Mouse (Mus musculus) cerebellum, postnatal 25 days (tissue): Measurements from ENCODE around the gene Prkaa1.
"Not testable (repeated sequence)": the region's sequence is repeated elsewhere in the genome, so short reads cannot be mapped to it uniquely, and the experiment has no call there.

Source experiments
- DNase-seq, 2 experiments: peaks; one replicate each; pipeline ENCODE4 v3.0.0; 2021; ENCODE audit warnings: mixed read lengths in 2 of 2

Prkaa1 gene

GRCm38 (mm10) chr15:5130887-5131668 lies 12.6 kb upstream of the Prkaa1 start:
- DNase-seq, result not testable (repeated sequence)

- no peak for DNase-seq
These were observed 10.4 kb upstream of the Prkaa1 start for GRCm38 (mm10) chr15:5133301-5133700.

- no peak for DNase-seq
These were observed 9.5 kb upstream of the Prkaa1 start for GRCm38 (mm10) chr15:5134179-5134578.

- DNase-seq, result no peak
These were observed 8.6 kb upstream of the Prkaa1 start for GRCm38 (mm10) chr15:5134945-5135483.

- DNase-seq, result peak in 1 of 2 experiments; percentile 22
These were observed 5.4 kb upstream of the Prkaa1 start for GRCm38 (mm10) chr15:5138021-5138856.

- no peak for DNase-seq
These were observed 4.3 kb upstream of the Prkaa1 start for GRCm38 (mm10) chr15:5139366-5139765.

- DNase-seq, result no peak
These were observed 3.8 kb upstream of the Prkaa1 start for GRCm38 (mm10) chr15:5139863-5140262.

- no peak for DNase-seq
These were observed 3.3 kb upstream of the Prkaa1 start for GRCm38 (mm10) chr15:5140357-5140756.

GRCm38 (mm10) chr15:5142047-5142446 lies 1.6 kb upstream of the Prkaa1 start:
- DNase-seq, result no peak

GRCm38 (mm10) chr15:5142714-5143113 lies 947 bp upstream of the Prkaa1 start:
- DNase-seq, result no peak

- peak in 1 of 2 experiments; percentile 82 for DNase-seq
These were observed 539 bp downstream of the Prkaa1 start for GRCm38 (mm10) chr15:5144021-5144778.

- no peak for DNase-seq
These were observed 1.7 kb downstream of the Prkaa1 start for GRCm38 (mm10) chr15:5145196-5145945.

- no peak for DNase-seq
These were observed 5.5 kb downstream of the Prkaa1 start for GRCm38 (mm10) chr15:5149187-5149586.

GRCm38 (mm10) chr15:5152171-5152570 lies 8.5 kb downstream of the Prkaa1 start:
- no peak for DNase-seq

- DNase-seq, result no peak
These were observed 11.0 kb downstream of the Prkaa1 start for GRCm38 (mm10) chr15:5154621-5155020.

GRCm38 (mm10) chr15:5155093-5155492 lies 11.4 kb downstream of the Prkaa1 start:
- DNase-seq, result no peak

- DNase-seq, result no peak
These were observed 12.7 kb downstream of the Prkaa1 start for GRCm38 (mm10) chr15:5156355-5156754.

GRCm38 (mm10) chr15:5157386-5157785 lies 13.7 kb downstream of the Prkaa1 start:
- no peak for DNase-seq

GRCm38 (mm10) chr15:5158827-5159226 lies 15.2 kb downstream of the Prkaa1 start:
- no peak for DNase-seq

GRCm38 (mm10) chr15:5165121-5165773 lies 21.6 kb downstream of the Prkaa1 start:
- DNase-seq, result no peak

- no peak for DNase-seq
These were observed 29.7 kb downstream of the Prkaa1 start for GRCm38 (mm10) chr15:5173217-5173820.
